Mouse (Mus musculus) right cerebral cortex, postnatal 25 days (tissue): ENCODE results near the gene Vmn1r43.
"Not testable (repeated sequence)": the region's sequence is repeated elsewhere in the genome, so short reads cannot be mapped to it uniquely, and the experiment has no call there.

Experiments
- DNase-seq: peaks from one replicate; pipeline ENCODE4 v3.0.0; 2022

Gene Vmn1r43

GRCm38 (mm10) chr6:89876313-89876712, at the start of gene Vmn1r43, which contains the start of gene Vmn1r42:
Gene Vmn1r43, minus strand, starts transcription at chr6:89876413.
Gene Vmn1r42, minus strand, starts transcription at chr6:89876413.
- DNase-seq = not testable (repeated sequence)

GRCm38 (mm10) chr6:89883812-89884211, 7.6 kb upstream of the Vmn1r43 start:
- no peak for DNase-seq

- DNase-seq = no peak
Measured at GRCm38 (mm10) chr6:89883360-89883759, 7.1 kb upstream of the Vmn1r43 start, which contains the start of gene Vmn1r44. Gene Vmn1r44, plus strand, starts transcription at chr6:89883660.

GRCm38 (mm10) chr6:89880867-89881266, 4.7 kb upstream of the Vmn1r43 start:
- no peak for DNase-seq

GRCm38 (mm10) chr6:89876963-89877362, 750 bp upstream of the Vmn1r43 start:
- no peak for DNase-seq

- no peak for DNase-seq
Measured at GRCm38 (mm10) chr6:89867976-89868375, 8.2 kb downstream of the Vmn1r43 start.

GRCm38 (mm10) chr6:89867276-89867675, 8.9 kb downstream of the Vmn1r43 start:
- DNase-seq = no peak

GRCm38 (mm10) chr6:89863792-89864191, 12.4 kb downstream of the Vmn1r43 start:
- DNase-seq = no peak

- DNase-seq = no peak
Measured at GRCm38 (mm10) chr6:89859839-89860238, 16.4 kb downstream of the Vmn1r43 start.

- no peak for DNase-seq
Measured at GRCm38 (mm10) chr6:89857552-89857951, 18.7 kb downstream of the Vmn1r43 start.
